Mouse (Mus musculus) spleen, adult 2 months (tissue): ENCODE results near the gene Pdcd11. TPM values are rescaled to one million over a fixed set of nuclear protein-coding genes. Genes with fewer than 3 reads are reported as not detected.

Source experiments
- DNase-seq, 2 experiments: peaks; one replicate each; pipeline versions ENCODE4 v3.0.0 to v3.0.0-alpha.2; 2012 to 2021; ENCODE audit warnings: low spot score in 2 of 2, low read depth in 1 of 2
- H3K27ac ChIP-seq: fragments of 200-500 bp; 2 replicates; pipeline ENCODE4 v1.5.1; 2012; ENCODE audit warnings: low read length, inconsistent platforms; ENCODE audit not compliant: insufficient read depth
- H3K27me3 ChIP-seq: fragments of 200-500 bp; 2 replicates; pipeline ENCODE4 v1.6.1; 2012; ENCODE audit warnings: mild to moderate bottlenecking, moderate library complexity, low read length, inconsistent platforms; ENCODE audit not compliant: control insufficient read depth, insufficient read depth
- H3K36me3 ChIP-seq: fragments of 200-500 bp; 2 replicates; pipeline ENCODE4 v1.6.1; 2012; ENCODE audit warnings: mild to moderate bottlenecking, low read length, inconsistent platforms; ENCODE audit not compliant: control insufficient read depth, insufficient read depth
- H3K4me1 ChIP-seq: fragments of 200-500 bp; 2 replicates; pipeline ENCODE4 v1.6.1; 2011; ENCODE audit warnings: inconsistent platforms; ENCODE audit not compliant: control insufficient read depth, insufficient read depth, insufficient read length
- H3K4me3 ChIP-seq: fragments of 200-500 bp; 2 replicates; pipeline ENCODE4 v1.5.1; 2011; ENCODE audit warnings: mild to moderate bottlenecking, inconsistent platforms; ENCODE audit not compliant: insufficient read depth, insufficient read length; ENCODE audit errors: extremely low read depth
- CTCF ChIP-seq: fragments of 200-500 bp; IDR thresholded peaks from 2 replicates; pipeline ENCODE4 v1.5.1; 2011; ENCODE audit warnings: mild to moderate bottlenecking, inconsistent platforms; ENCODE audit not compliant: insufficient read depth, insufficient read length, insufficient replicate concordance; ENCODE audit errors: extremely low read depth
- POLR2A ChIP-seq: fragments of 200-500 bp; IDR thresholded peaks from 2 replicates; pipeline ENCODE4 v1.6.1; 2011; ENCODE audit warnings: low read depth, low read length, inconsistent platforms
- WGBS: fragments of 180-500 bp; shearing (Covaris S2); methylation state at CpG from one replicate; pipeline ENCODE4 v1.1.7; 2018; 5-methylcytosine and 5-hydroxymethylcytosine counted together
- polyA plus RNA-seq: library from polyadenylated mRNA; depleted of rRNA; stranded (reverse); fragments of >200 nt; gene quantifications from 2 replicates; pipeline ENCODE4 v1.2.3, GENCODE M21; 2012

The Pdcd11 gene
- polyA plus RNA-seq, 1 experiment, result 9.6 TPM

DNA sequence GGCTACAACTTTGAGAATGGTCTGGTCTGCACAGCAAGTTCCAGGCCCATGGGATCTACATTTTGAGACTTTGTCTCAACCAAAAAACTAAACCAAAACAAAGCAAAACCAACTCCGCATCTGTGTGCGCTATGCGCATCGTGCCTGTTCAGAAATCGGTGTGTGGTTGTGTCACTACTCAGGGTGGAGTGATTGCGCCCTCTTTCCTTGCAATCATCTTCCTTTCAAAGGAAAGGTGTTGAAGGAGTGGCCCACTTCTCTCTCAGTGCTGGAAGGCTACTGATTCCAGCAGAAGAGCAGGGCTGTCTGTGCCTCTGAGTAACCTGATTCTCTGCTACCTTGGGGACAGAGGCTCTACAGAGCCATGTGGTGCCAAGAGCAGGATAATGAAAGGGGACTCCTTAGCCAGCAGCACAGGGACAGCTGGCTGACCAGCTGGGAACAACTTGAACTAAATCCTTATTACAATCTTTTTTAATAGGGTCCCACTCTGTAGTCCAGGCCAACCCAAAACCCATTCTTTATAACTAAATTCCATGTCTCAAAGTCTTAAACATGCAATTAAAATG lies 72.7 kb downstream of the Pdcd11 start:
- 92% methylated on average over 6 of the region's 6 CpGs for WGBS
- Histone ChIP-seq H3K4me3 (no peak overlapping the region), H3K27ac (no peak overlapping the region), H3K36me3 (no peaks in the 10 kb centered on the region), H3K4me1 (no peaks in the 10 kb centered on the region), H3K27me3 (no peaks in the 10 kb centered on the region)
- no peak for TF ChIP-seq CTCF
- no peak for TF ChIP-seq POLR2A
- DNase-seq, result no peak

DNA sequence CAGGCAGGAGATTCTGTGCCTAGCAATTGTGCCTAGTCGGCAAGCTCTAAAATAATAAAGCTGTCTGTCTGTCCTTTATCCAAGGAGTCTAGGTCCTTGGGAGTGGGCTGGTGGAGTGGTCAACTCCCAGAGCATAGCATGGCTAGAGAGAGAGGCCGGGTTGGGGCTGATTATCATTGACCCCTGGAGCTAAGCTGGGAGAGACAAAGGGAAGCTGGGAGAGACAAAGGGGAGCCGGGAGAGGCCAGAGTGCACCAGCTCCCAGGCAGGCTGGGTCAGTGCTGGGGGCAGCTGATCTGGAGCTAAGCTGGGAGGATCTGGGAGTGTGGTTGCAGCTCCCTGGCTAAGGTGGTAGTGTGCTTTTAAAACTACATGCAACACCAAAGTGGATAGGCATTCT lies 76.2 kb downstream of the Pdcd11 start:
- WGBS, result 81% methylated on average over 3 of the region's 3 CpGs
- H3K27me3 ChIP-seq, result no peaks in the 10 kb centered on the region
- no peak overlapping the region for H3K27ac ChIP-seq
- no peak for TF ChIP-seq POLR2A
- no peak for TF ChIP-seq CTCF
- H3K4me3 ChIP-seq, result no peak overlapping the region
- H3K36me3 ChIP-seq, result no peaks in the 10 kb centered on the region
- no peaks in the 10 kb centered on the region for H3K4me1 ChIP-seq
- no peak for DNase-seq

DNA sequence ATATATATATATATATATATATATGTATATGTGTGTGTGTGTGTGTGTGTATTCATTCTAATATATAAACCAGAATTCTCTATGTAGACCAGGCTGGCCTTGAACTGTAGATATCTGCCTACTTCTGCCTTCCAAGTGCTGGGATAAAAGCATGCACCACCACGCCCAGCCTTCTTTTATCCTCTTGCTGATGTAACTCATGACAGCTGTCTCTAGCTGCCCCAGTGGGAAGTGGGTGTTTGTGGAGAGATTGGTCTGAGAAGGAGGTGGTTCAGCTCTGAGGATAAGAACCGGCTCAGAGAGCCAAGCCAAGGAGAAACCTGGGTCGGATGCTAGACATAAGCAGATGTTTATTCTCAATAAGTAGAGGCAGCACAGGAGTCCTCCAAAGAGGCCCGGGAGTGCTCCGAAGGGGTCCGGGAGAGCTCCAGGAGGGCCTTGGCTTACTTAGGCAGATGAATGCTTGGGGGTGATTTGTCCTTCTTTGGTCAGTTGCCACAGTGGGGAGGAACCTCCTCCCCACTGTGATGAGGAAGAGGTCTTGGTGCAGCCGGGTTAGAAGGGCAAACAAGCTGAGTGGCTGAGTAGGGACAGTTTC lies 77.1 kb downstream of the Pdcd11 start:
- Histone ChIP-seq H3K4me1 (no peaks in the 10 kb centered on the region), H3K27ac (no peak overlapping the region), H3K27me3 (no peaks in the 10 kb centered on the region), H3K36me3 (no peaks in the 10 kb centered on the region), H3K4me3 (no peak overlapping the region)
- whole genome bisulfite sequencing, result 62% methylated on average over 7 of the region's 7 CpGs
- no peak for DNase-seq
- no peak for TF ChIP-seq POLR2A
- TF ChIP-seq CTCF, result no peak

DNA sequence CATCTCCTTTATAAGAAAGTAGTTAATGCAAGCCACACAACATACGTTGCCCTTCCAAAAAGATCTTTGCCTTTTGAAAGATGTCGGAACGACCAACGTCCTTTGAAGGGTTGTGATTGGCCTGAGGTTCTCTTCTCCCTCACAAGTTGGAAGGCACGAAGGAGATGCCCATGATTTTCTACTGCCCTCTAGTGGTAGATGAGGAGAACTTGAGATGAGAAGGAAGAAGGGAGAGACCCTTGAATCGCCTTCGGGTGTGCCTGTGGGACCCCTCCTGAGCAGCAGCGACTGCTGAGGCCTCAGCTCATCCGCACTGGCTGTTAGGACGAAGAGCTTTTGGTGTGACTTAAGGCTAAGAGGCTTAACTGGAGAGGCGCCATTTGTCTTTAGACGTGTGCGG lies 77.7 kb downstream of the Pdcd11 start:
- Histone ChIP-seq H3K4me3 (peak overlapping the region; percentile 22; the same call in 1 of the 2 replicates), H3K27me3 (no peaks in the 10 kb centered on the region), H3K36me3 (no peaks in the 10 kb centered on the region), H3K27ac (no peak overlapping the region), H3K4me1 (no peaks in the 10 kb centered on the region)
- peak in 1 of 2 experiments; percentile 41 for DNase-seq
- TF ChIP-seq CTCF (peak; percentile 46; the same call in 1 of the 2 replicates), POLR2A (no peak)
- WGBS, result 11% methylated on average over 13 of the region's 13 CpGs

DNA sequence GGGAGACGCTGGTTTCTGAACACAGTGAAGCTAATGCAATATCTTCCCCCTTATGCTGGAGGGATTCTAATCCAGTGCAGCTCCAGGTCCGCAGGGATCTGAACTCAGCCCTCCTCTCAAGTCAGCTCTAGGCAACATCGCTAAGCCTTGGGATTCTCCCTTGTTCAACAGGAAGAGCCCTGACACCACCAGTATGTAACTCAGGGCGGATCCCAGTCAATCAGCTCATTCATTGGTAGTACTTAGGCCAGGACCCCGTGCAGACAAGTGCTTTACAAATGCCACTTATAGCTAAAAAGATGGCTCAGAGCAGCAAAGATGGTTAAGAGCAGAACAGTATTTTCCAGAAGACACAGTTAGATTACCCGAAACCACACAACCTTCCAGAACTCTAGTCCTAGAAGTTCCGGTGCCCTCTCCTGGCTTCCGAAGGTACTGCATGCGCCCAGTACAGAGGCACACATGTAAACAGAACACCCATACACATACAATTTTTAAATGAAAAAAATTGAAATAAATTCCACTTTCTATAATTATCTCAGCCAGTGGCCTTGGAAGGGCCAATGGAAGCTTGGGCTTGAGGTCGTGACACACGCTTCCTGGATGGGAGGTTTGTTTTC lies 78.3 kb downstream of the Pdcd11 start:
- Histone ChIP-seq H3K36me3 (no peaks in the 10 kb centered on the region), H3K4me3 (no peak overlapping the region), H3K27ac (no peak overlapping the region), H3K27me3 (no peaks in the 10 kb centered on the region), H3K4me1 (no peaks in the 10 kb centered on the region)
- peak; percentile 55 to 84 for DNase-seq
- TF ChIP-seq CTCF (peak; percentile 72; the same call in 1 of the 2 replicates), POLR2A (no peak)
- 18% methylated on average over 11 of the region's 11 CpGs for WGBS

DNA sequence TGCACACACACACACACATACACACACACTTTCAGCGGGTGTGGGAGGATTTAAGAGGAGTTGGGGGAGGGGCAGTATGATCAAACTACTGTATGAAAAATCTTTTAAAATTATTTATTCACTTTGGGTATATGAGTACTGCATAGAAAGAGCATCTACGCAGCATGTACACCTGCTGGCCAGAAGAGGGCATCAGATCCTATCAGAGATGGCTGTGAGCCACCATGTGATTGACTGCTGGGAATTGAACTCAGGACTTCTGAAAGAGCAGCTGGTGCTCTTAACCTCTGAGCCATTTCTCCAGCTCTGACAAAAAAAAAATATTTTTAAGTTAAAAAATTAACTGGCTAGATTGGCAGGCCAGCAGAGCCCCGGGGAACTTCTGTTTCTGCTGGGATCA lies 83.9 kb downstream of the Pdcd11 start:
- Histone ChIP-seq H3K4me1 (peaks cover 4% of the 10 kb centered on the region), H3K36me3 (no peaks in the 10 kb centered on the region), H3K27ac (no peak overlapping the region), H3K27me3 (peaks cover 15% of the 10 kb centered on the region), H3K4me3 (no peak overlapping the region)
- TF ChIP-seq POLR2A, result no peak
- TF ChIP-seq CTCF, result peak; percentile 31; the same call in 1 of the 2 replicates
- no peak for DNase-seq
- WGBS, result 50% methylated on average over 3 of the region's 3 CpGs

DNA sequence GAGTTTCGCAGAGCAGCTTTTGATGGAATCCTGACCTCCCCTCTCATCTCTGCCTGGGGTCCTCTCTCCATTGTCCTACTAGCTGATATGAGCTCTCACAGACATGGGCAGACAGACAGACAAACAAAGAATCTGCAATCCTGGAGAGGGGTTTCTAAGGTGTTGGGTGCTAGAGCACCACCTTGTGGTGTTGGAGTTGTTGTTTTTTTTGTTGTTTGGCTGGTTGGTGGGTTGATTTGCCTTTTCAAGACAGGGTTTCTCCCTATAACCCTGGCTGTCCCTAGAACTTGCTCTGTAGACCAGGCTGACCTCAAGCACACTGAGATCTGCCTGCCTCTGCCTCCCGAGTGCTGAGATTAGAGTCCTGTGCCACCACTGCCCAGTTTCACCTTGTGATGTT lies 84.9 kb downstream of the Pdcd11 start:
- DNase-seq, result no peak
- Histone ChIP-seq H3K4me3 (no peak overlapping the region), H3K36me3 (no peaks in the 10 kb centered on the region), H3K27me3 (peaks cover 22% of the 10 kb centered on the region), H3K27ac (no peak overlapping the region), H3K4me1 (peaks cover 4% of the 10 kb centered on the region)
- 68% methylated on average over 2 of the region's 2 CpGs for WGBS
- TF ChIP-seq POLR2A, result no peak
- TF ChIP-seq CTCF, result no peak
